Mouse (Mus musculus) heart, postnatal 10 days (tissue): ENCODE measurements around the gene Pdzrn3. TPM values are rescaled to one million over a fixed set of nuclear protein-coding genes. Genes with fewer than 3 reads are reported as not detected.

Experiments used
- DNase-seq, 2 experiments: peaks; one replicate each; pipeline ENCODE4 v3.0.0; 2021
- intact Hi-C: fragments of 180-260 bp; cut with DNase I; formaldehyde crosslinking; loops from one replicate; pipeline ENCODE4 v1.15.1; 2025
- total RNA-seq, 2 experiments: library from RNA; stranded (reverse); gene quantifications; 2 replicates each; pipeline ENCODE4 v1.2.3; 2021

The Pdzrn3 gene
- total RNA-seq, 2 experiments from 2014 or later = 41.4 to 69.5 TPM

GRCm38 (mm10) chr6:101374721-101375120 is 3.0 kb downstream of the Pdzrn3 start:
- peak; percentile 83 to 85 for DNase-seq
- intact Hi-C loops = loop anchor here (5.0 kb wide), 1 partner anchor 492 kb away; no protein-coding TSS in a partner anchor

DNA sequence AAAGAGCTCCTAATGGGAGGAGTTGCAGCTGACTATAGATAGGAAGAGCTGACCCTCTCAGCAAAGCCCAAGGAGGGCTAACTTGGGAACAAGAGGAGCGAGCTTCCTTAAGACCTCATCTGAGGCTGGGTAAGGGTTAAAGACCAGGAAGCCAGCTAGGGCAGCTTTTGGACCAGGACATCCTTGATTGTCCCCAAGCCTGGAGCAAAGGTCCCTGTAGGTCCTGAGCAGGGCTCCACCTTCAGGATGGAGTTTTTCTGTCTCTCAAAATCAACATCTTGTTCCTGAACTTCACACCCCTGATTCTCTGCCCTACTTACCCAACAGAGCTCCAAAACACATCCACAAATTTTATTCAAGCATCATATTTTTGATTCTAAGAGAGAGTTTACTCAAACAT is 3.5 kb downstream of the Pdzrn3 start:
- intact Hi-C loops = no loop called here
- peak in 1 of 2 experiments; percentile 42 for DNase-seq

GRCm38 (mm10) chr6:101372982-101373381 is 4.7 kb downstream of the Pdzrn3 start:
- intact Hi-C loops = no loop called here
- no peak for DNase-seq

GRCm38 (mm10) chr6:101366809-101367602 is 10.7 kb downstream of the Pdzrn3 start:
- intact Hi-C loops = no loop called here
- peak; percentile 73 to 76 for DNase-seq

GRCm38 (mm10) chr6:101365795-101366194 is 11.9 kb downstream of the Pdzrn3 start:
- intact Hi-C loops = no loop called here
- no peak for DNase-seq

DNA sequence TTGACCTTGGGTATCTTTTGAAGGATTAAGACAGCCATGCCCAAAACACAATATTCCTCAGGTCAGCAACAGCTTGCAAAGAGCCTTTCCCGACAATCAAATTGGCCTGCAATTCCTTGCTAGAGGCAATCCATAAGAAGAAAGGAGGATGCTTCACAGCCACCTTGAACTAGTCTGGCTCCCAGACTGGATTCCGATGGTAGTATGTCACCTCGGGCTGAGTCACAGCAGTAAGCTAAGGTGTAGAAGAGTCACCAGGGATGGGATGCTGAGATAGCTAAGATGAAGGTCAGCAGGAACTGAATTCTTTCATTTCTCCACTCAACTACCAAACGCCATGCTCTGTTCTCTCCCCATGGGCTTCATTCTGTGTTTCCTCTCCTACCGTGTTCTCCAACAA is 13.8 kb downstream of the Pdzrn3 start:
- no peak for DNase-seq
- intact Hi-C loops = no loop called here

- peak in 1 of 2 experiments; percentile 46 for DNase-seq
- intact Hi-C loops = no loop called here
Measured at GRCm38 (mm10) chr6:101362728-101363127, 15.0 kb downstream of the Pdzrn3 start.

DNA sequence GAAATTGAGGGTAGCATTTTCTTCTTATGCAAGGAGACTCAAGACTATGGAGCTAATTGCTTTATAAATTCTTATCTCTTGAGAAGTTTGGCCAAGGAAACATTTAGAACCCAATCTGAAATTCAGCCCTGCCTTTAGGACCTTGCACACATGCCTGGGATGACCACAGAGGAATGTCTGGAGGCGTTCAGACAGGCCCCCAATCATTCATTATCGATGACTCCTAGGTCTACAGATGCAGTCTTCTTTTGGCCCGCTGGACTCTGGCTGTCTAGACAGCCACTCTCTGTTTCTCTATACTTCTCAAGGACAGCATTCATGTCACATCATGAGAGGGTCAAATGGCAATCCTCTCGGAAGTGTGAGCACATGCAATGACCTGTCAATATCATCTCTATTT is 15.4 kb downstream of the Pdzrn3 start:
- intact Hi-C loops = no loop called here
- DNase-seq = no peak

DNA sequence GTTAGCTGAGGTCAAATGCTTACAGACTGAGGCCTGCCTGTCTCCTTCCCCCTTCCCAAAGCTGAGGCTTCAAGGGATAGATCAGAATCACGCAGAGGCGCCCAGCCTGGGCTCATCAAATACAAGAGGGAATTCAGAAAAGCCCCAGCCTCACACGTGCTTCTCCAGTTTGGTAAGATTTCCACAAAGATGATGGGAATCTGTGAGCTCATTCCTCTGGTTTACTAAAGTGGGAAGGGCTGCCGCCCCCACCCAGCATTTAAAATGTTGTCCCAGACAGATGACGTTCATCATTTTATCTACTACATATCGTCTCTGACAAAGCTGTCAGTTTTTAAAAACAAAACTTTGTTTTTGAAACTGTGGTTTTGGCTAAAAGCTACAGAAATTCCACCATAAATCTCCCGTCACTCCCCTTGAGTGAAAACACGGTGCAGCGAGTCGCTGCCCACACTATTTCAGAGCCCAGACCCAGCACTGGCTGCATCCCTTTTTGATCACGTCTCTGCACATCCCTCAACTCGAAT is 17.4 kb downstream of the Pdzrn3 start:
- no peak for DNase-seq
- intact Hi-C loops = no loop called here

GRCm38 (mm10) chr6:101359646-101360045 is 18.1 kb downstream of the Pdzrn3 start:
- intact Hi-C loops = no loop called here

GRCm38 (mm10) chr6:101354887-101355286 is 22.8 kb downstream of the Pdzrn3 start:
- no peak for DNase-seq
- intact Hi-C loops = no loop called here

More at GRCm38 (mm10) chr6:101359646-101360045, 18.1 kb downstream of the Pdzrn3 start:
- DNase-seq = no peak

GRCm38 (mm10) chr6:101354230-101354881 is 23.3 kb downstream of the Pdzrn3 start:
- peak; percentile 85 to 86 for DNase-seq
- intact Hi-C loops = no loop called here

DNA sequence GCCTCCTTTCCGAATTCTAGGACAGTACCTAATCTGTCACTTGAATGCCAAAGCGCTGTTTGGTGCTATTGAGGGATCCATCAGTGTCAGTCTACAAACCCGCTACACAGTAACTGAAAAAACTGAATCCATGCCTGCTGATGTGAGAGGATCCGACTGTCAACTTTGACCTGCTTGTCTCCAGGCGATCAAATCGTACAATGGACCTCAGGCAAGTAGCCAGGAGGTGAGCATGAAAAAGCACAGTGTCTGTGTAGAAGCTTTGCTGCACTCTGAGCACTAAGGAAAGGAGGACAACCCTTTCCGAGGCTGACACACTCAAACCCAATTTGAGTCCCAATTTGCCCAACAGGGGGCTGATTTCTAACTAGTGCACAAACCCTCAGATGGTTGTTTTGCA is 24.0 kb downstream of the Pdzrn3 start:
- no peak for DNase-seq
- intact Hi-C loops = no loop called here

GRCm38 (mm10) chr6:101352626-101353025 is 25.1 kb downstream of the Pdzrn3 start:
- intact Hi-C loops = no loop called here
- DNase-seq = no peak

DNA sequence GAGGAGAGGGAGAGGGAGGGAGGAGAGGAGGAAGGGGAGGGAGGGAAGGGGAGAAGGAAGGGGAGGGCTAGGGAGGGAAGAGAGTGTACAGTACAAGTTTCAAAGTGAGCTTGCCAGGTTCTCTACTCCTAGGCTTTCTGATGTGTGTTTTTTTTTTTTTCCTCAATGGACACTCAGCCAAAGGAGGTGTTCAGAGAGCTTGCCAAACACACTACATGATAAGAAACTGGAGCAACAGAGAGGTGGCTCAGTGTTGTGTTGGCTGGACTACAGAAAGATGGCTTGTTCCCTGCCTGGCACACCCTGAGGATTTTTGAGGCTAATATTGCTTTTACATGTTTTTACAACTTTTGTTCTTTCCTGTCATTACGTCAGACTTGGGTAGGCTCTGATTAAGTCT is 26.6 kb downstream of the Pdzrn3 start:
- peak in 1 of 2 experiments; percentile 56 for DNase-seq
- intact Hi-C loops = no loop called here

DNA sequence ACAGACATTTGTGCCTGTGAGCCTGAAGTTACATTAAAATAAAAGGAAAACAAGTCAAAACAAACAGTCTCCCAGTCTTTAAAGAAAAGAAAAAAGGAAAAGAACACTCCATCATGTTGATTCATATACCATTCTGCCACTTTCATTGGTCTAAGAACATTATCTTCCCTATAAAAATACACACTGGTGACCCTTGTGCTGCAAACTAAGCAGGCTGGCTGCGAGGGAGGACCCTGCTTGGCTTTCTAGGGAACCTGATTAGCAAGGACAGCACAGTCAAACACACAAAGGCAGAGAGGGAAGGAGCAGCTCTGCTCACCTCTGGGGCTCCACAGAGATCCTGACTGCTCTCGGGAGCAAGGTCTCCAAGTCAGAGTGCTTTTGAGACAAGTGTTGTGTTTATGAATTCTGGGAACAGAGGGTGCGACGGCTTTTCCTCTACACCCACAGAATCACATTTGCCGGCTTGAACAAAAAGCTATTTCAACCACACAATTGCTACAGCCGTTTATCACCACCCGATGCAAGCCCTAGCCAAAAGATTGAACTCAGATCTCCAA is 27.2 kb downstream of the Pdzrn3 start:
- intact Hi-C loops = no loop called here
- DNase-seq = no peak

DNA sequence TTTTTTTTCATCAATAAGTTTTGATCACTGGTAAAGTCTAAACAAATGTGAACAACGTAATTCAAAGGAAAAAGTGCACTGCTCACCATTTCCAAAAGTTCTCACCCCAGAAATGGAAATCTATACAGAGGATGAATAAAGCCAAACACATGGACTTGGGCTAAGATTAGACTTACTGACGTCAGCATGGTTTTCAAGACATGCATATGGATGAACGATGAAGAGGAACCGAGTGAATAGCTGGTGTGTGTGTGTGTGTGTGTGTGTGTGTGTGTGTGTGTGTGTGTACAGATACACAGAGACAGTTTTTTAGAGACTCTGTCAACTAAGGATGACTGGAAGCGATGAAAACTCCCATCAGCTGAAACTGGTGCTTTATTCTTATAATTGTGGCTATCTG is 29.2 kb downstream of the Pdzrn3 start:
- intact Hi-C loops = no loop called here
- DNase-seq = no peak

GRCm38 (mm10) chr6:101340051-101340450 is 37.6 kb downstream of the Pdzrn3 start:
- intact Hi-C loops = no loop called here
- DNase-seq = no peak

DNA sequence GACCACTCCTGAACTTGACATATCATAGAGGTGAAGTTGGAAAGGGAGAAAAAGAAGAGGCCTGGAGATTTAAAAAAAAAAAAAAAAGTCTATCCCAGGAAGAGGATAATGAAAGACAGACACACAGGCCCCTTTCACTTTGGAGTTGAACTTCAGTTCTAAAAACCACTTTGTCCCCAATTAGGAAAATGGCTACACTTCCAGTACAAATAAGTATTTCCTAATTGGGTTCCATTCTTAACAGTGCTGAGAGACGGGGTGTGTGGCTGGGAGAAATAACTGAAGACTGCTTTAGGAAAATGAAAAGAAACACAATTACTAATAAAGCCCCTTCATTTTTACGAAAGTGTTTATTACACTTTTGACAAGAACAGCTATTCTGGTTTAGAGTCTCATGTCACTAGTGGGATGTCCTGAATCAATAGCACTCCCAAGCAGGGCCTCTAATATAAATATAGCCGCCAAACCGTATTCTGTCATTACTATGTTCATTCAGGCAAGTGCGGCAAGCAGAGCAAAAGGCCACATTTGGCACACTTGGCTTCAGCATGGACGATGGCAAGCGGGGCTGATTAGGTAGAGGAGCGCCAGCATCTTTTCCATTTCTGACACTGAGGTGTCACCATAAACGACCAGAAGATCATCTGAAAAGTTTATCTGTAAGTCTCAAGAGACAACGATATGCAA is 39.7 kb downstream of the Pdzrn3 start:
- DNase-seq = no peak

DNA sequence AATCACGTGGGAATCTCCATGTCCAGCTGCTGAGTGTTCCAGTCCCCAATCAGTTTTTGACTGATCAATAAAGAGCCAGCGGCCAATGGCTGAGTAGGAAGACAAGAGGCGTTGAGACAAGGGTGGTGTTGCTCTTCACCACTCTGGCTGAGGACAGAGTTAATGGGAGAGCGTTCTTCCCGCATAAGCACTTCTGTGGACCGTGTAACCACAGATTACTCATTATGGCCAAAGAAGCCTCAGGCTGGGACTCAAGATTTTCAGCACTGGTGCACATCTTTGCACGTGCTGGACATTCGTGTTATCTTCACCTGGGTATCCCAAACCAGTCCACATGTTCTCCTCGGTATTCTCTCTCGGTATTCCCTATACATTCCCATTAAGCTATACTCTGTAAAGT is 41.0 kb downstream of the Pdzrn3 start:
- DNase-seq = no peak
- intact Hi-C loops = no loop called here

More for the DNA sequence above, 39.7 kb downstream of the Pdzrn3 start:
- intact Hi-C loops = no loop called here

GRCm38 (mm10) chr6:101335744-101336143 is 42.0 kb downstream of the Pdzrn3 start:
- intact Hi-C loops = no loop called here
- no peak for DNase-seq
